Mouse (Mus musculus) adrenal gland, postnatal 36 days (tissue): ENCODE data around the gene Aldh3b3. TPM values are rescaled to one million over a fixed set of nuclear protein-coding genes. Genes with fewer than 3 reads are reported as not detected.

Experiments used
- DNase-seq, 2 experiments: peaks; one replicate each; pipeline ENCODE4 v3.0.0; 2021; ENCODE audit warnings: mixed read lengths in 1 of 2
- total RNA-seq, 2 experiments: library from RNA; stranded (reverse); gene quantifications; 2 replicates each; pipeline ENCODE4 v1.2.3; 2021

Gene Aldh3b3
- total RNA-seq, 2 experiments from 2014 or later, result 0.20 to 1.1 TPM

- DNase-seq, result no peak
These were observed 43.3 kb downstream of the Aldh3b3 start for GRCm38 (mm10) chr19:4001752-4002151.

- DNase-seq, result no peak
These were observed 44.7 kb downstream of the Aldh3b3 start, which contains the start of gene Doc2g for GRCm38 (mm10) chr19:4003112-4003511. Doc2g (plus strand) TSS chr19:4003313.

GRCm38 (mm10) chr19:4003641-4004040 is 45.2 kb downstream of the Aldh3b3 start:
- no peak for DNase-seq

- DNase-seq, result no peak
These were observed 45.9 kb downstream of the Aldh3b3 start for GRCm38 (mm10) chr19:4004331-4004730.

GRCm38 (mm10) chr19:4005091-4005490 is 46.6 kb downstream of the Aldh3b3 start:
- no peak for DNase-seq

- no peak for DNase-seq
These were observed 47.5 kb downstream of the Aldh3b3 start for GRCm38 (mm10) chr19:4005971-4006370.

- no peak for DNase-seq
These were observed 52.6 kb downstream of the Aldh3b3 start for GRCm38 (mm10) chr19:4011086-4011485.

GRCm38 (mm10) chr19:4012432-4013022 is 54.1 kb downstream of the Aldh3b3 start, which contains the start of gene Ndufv1:
Ndufv1 (minus strand) TSS chr19:4012806.
- peak; percentile 96 to 97 for DNase-seq

- DNase-seq, result no peak
These were observed 54.6 kb downstream of the Aldh3b3 start for GRCm38 (mm10) chr19:4013066-4013465.

GRCm38 (mm10) chr19:4014802-4015201 is 56.4 kb downstream of the Aldh3b3 start:
- DNase-seq, result no peak

GRCm38 (mm10) chr19:4015635-4016034 is 57.2 kb downstream of the Aldh3b3 start:
- DNase-seq, result no peak

GRCm38 (mm10) chr19:4017921-4018587 is 59.6 kb downstream of the Aldh3b3 start:
- no peak for DNase-seq

GRCm38 (mm10) chr19:4018743-4019583 is 60.5 kb downstream of the Aldh3b3 start:
- DNase-seq, result peak; percentile 82 to 87

Other genes with a start within 250 kb of the Aldh3b3 start
- gene Kmt5b, start 191.2 kb upstream of the Aldh3b3 start, total RNA-seq, result 10 to 100 TPM; 50.7 to 52.5 TPM
- 100 to 1,000 TPM; 112 to 133 TPM for gene Chka, start 106.9 kb upstream of the Aldh3b3 start, total RNA-seq
- 10 to 100 TPM; 57.7 to 65.9 TPM for gene Tcirg1, start 51.5 kb upstream of the Aldh3b3 start, total RNA-seq
- gene Ndufs8, start 45.9 kb upstream of the Aldh3b3 start, total RNA-seq, result 100 to 1,000 TPM; 331 to 356 TPM
- gene Aldh3b1, start 28.8 kb upstream of the Aldh3b3 start, total RNA-seq, result 100 to 1,000 TPM in 1 of 2 experiments, 10 to 100 TPM in 1; 30.1 to 194 TPM
- 10 to 100 TPM; 49.1 to 62.5 TPM for gene Unc93b1, start 23.5 kb upstream of the Aldh3b3 start, total RNA-seq
- gene Aldh3b2, start 13.7 kb downstream of the Aldh3b3 start, total RNA-seq, result 10 to 100 TPM in 1 of 2 experiments, 1 to 10 TPM in 1; 4.6 to 13.8 TPM
- 10 to 100 TPM; 18.2 to 20.1 TPM for gene Acy3, start 27.9 kb downstream of the Aldh3b3 start, total RNA-seq
- gene Tbx10, start 34.1 kb downstream of the Aldh3b3 start, total RNA-seq, result not detected
- 10 to 100 TPM; 20.4 to 30.8 TPM for gene Nudt8, start 41.9 kb downstream of the Aldh3b3 start, total RNA-seq
- under 1 TPM; 0.72 to 0.96 TPM for gene Gm49405, start 42.0 kb downstream of the Aldh3b3 start, total RNA-seq
- gene Doc2g, start 44.7 kb downstream of the Aldh3b3 start, total RNA-seq, result 1 to 10 TPM; 1.1 to 1.9 TPM
- gene Ndufv1, start 54.2 kb downstream of the Aldh3b3 start, total RNA-seq, result 100 to 1,000 TPM; 355 to 381 TPM
- 100 to 1,000 TPM; 354 to 397 TPM for gene Gstp1, start 79.3 kb downstream of the Aldh3b3 start, total RNA-seq
- gene Gstp2, start 87.4 kb downstream of the Aldh3b3 start, total RNA-seq, result 10 to 100 TPM; 56.1 to 59.7 TPM
- gene Gstp3, start 100.9 kb downstream of the Aldh3b3 start, total RNA-seq, result under 1 TPM; 0.63 to 0.99 TPM
- gene Cabp2, start 122.9 kb downstream of the Aldh3b3 start, total RNA-seq, result not detected
- 100 to 1,000 TPM; 109 to 132 TPM for gene Cdk2ap2, start 138.5 kb downstream of the Aldh3b3 start, total RNA-seq
- 100 to 1,000 TPM in 1 of 2 experiments, 10 to 100 TPM in 1; 59.7 to 158 TPM for gene Pitpnm1, start 141.4 kb downstream of the Aldh3b3 start, total RNA-seq
- gene Aip, start 167.2 kb downstream of the Aldh3b3 start, total RNA-seq, result 100 to 1,000 TPM; 104 to 124 TPM
- gene Gpr152, start 181.1 kb downstream of the Aldh3b3 start, total RNA-seq, result under 1 TPM in 1 of 2 experiments, not detected in 1; 0.10 TPM
- gene Cabp4, start 185.4 kb downstream of the Aldh3b3 start, total RNA-seq, result under 1 TPM; 0.30 to 0.40 TPM
- 100 to 1,000 TPM; 171 to 195 TPM for gene Coro1b, start 190.0 kb downstream of the Aldh3b3 start, total RNA-seq
- gene Ptprcap, start 195.0 kb downstream of the Aldh3b3 start, total RNA-seq, result 1 to 10 TPM; 1.4 to 3.1 TPM
- gene Rps6kb2, start 204.7 kb downstream of the Aldh3b3 start, total RNA-seq, result 10 to 100 TPM; 27.6 to 37.5 TPM
- gene Carns1, start 216.8 kb downstream of the Aldh3b3 start, total RNA-seq, result 1 to 10 TPM; 2.0 to 2.8 TPM
- 1 to 10 TPM in 1 of 2 experiments, under 1 TPM in 1; 0.70 to 1.0 TPM for gene Tbc1d10c, start 232.6 kb downstream of the Aldh3b3 start, total RNA-seq
- 100 to 1,000 TPM; 403 to 410 TPM for gene Ppp1ca, start 233.4 kb downstream of the Aldh3b3 start, total RNA-seq
- gene Rad9a, start 243.0 kb downstream of the Aldh3b3 start, total RNA-seq, result 1 to 10 TPM; 7.6 TPM